Mouse (Mus musculus) stomach, embryonic 16.5 days (tissue): ENCODE results near the gene Hoxd11. TPM values are rescaled to one million over a fixed set of nuclear protein-coding genes. Genes with fewer than 3 reads are reported as not detected.

Source experiments
- ATAC-seq: fragments of 200-750 bp; cut with Nextera tagmentation; 2 replicates; pipeline ENCODE4 v1.8.0; 2017; ENCODE audit warnings: moderate number of reproducible peaks, moderate TSS enrichment; ENCODE audit not compliant: insufficient read depth, low FRiP score
- H3K27ac ChIP-seq: fragments of 300-500 bp; sonication (generic); 2 replicates; pipeline ENCODE4 v1.5.1; 2014; ENCODE audit warnings: low read length
- H3K27me3 ChIP-seq: fragments of 300-500 bp; sonication (generic); 2 replicates; pipeline ENCODE4 v1.6.1; 2014; ENCODE audit warnings: low read length, control low read depth, mixed read lengths; ENCODE audit not compliant: control insufficient read depth, insufficient read depth
- H3K36me3 ChIP-seq: fragments of 300-500 bp; sonication (generic); 2 replicates; pipeline ENCODE4 v1.6.1; 2014; ENCODE audit warnings: low read length; ENCODE audit not compliant: control insufficient read depth, insufficient read depth
- H3K4me1 ChIP-seq: fragments of 300-500 bp; sonication (generic); 2 replicates; pipeline ENCODE4 v1.6.1; 2014; ENCODE audit warnings: low read length, control low read depth, mixed read lengths; ENCODE audit not compliant: control insufficient read depth, insufficient read depth
- H3K4me2 ChIP-seq: fragments of 300-500 bp; sonication (generic); 2 replicates; pipeline ENCODE4 v1.6.1; 2014; ENCODE audit warnings: low read depth, low read length, mixed read lengths
- H3K4me3 ChIP-seq: fragments of 300-500 bp; sonication (generic); replicated peaks from 2 replicates; pipeline ENCODE4 v1.5.1; 2014; ENCODE audit warnings: mild to moderate bottlenecking, low read length
- H3K9ac ChIP-seq: fragments of 300-500 bp; sonication (generic); 2 replicates; pipeline ENCODE4 v1.6.1; 2014; ENCODE audit warnings: low read length
- H3K9me3 ChIP-seq: fragments of 300-500 bp; sonication (generic); replicated peaks from 2 replicates; pipeline ENCODE4 v1.6.1; 2016; ENCODE audit warnings: low read length, control low read depth; ENCODE audit not compliant: control insufficient read depth
- WGBS: fragments of 180-500 bp; shearing (Covaris S2); extraction: QIAGEN DNeasy Blood & Tissue Kit; methylation state at CpG from one replicate; pipeline ENCODE4 v1.1.7; 2014; 5-methylcytosine and 5-hydroxymethylcytosine counted together
- polyA plus RNA-seq: library from polyadenylated mRNA; unstranded; fragments of >200 nt; fragmentation: Nextera tagmentation; extraction: Ambion mirVana; gene quantifications from 2 replicates; pipeline ENCODE4 v1.2.1, GENCODE M21; 2015

Hoxd11 gene
- 0.17 TPM in 1 of 2 replicates, not detected in the other for polyA plus RNA-seq

DNA sequence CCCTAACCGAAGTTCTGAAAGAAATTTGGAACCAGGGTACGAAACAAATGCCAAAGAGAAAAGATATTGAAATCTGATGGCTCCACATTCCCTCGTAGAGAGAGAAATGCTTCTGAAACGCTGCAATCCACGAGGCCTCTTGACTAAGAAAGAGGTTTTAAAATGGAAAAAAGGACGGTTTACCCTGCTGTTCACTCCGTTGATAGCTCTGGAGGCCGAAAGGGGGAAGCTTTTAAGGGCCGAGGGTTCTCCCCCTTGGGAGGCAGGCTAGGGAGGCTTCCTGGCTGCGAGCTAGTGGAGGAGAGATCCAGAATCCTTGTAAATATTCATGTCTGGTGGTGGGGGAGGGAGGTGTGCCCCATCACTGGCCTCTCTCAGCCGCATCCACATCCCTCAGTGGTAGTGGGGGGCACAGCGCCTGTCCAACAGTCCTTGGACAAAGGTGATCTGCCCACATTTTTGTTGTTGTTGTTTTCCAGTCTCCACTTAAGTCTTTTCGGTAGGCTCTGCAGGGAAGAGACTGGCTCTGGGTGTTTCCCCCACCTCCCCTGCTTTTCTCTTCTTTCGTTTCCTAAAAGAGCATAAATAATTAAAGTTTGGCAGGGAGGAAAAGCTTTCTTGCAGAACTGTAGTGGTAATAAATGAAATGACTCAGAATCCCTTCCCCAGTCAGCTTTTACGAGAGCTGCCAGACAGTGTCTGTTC, at the start of gene Hoxd11:
TSS of gene Hoxd11 (plus strand) at position 667 of the 705 bp plus-strand sequence.
- no peak for ATAC-seq
- Histone ChIP-seq H3K4me3 (no peak within 1 kb of the TSS), H3K4me1 (peaks cover 10% of the 10 kb centered on the region), H3K9me3 (no peaks in the 10 kb centered on the region), H3K36me3 (no peaks in the 10 kb centered on the region), H3K27me3 (peaks cover 98% of the 10 kb centered on the region), H3K27ac (no peak within 1 kb of the TSS), H3K4me2 (no peak within 1 kb of the TSS), H3K9ac (no peak within 1 kb of the TSS)
- WGBS = 3% methylated on average over 15 of the region's 15 CpGs

DNA sequence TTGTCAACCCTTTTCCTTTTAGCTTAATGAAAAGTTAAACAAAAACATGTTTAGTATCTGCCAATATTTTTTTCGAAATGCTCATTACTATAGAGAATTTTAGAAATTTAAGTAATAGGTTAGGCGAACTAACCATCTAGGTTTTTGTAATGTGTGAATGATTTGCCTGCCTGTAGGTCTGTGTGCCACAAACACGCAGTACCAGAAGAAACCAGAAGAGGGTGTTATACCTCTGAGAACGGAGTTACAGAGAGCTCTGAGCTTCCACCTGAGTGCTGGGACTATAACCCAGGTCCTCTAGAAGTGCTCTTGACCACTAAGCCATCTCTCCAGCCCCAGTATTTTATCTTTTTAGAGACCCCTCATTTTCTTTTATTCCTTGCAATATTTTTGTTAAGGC, 43.9 kb upstream of the Hoxd11 start:
- no peaks in the 10 kb centered on the region for H3K9me3 ChIP-seq
- no peak overlapping the region for H3K4me2 ChIP-seq
- no peaks in the 10 kb centered on the region for H3K36me3 ChIP-seq
- H3K4me1 ChIP-seq = no peaks in the 10 kb centered on the region
- no peak overlapping the region for H3K9ac ChIP-seq
- H3K27me3 ChIP-seq = no peaks in the 10 kb centered on the region
- WGBS = 67% methylated on average over 4 of the region's 4 CpGs
- ATAC-seq = no peak
- H3K27ac ChIP-seq = no peak overlapping the region
- H3K4me3 ChIP-seq = no peak overlapping the region

DNA sequence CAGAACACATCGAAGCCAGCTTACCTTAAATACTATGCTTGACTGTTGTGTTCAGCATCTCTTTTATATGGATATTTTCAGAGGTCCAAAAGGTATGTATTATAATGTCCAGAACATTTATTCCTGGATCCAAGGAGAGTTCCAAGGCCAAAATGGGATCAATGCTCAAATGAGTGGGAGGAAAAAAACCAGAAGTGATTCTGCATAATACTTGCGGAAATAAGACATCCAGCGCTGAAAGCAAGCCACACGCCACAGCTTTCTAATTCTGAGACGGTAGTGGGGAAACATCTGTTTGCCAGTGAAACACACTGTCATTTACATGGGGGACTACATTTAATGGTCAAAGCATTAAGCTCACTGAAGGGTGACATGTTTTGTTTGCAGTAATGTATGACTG, 36.9 kb upstream of the Hoxd11 start:
- ATAC-seq = no peak
- H3K9me3 ChIP-seq = no peaks in the 10 kb centered on the region
- H3K4me1 ChIP-seq = no peaks in the 10 kb centered on the region
- H3K4me3 ChIP-seq = no peak overlapping the region
- 65% methylated on average over 5 of the region's 5 CpGs for WGBS
- H3K4me2 ChIP-seq = no peak overlapping the region
- H3K9ac ChIP-seq = no peak overlapping the region
- peaks cover 31% of the 10 kb centered on the region for H3K27me3 ChIP-seq
- no peaks in the 10 kb centered on the region for H3K36me3 ChIP-seq
- no peak overlapping the region for H3K27ac ChIP-seq

DNA sequence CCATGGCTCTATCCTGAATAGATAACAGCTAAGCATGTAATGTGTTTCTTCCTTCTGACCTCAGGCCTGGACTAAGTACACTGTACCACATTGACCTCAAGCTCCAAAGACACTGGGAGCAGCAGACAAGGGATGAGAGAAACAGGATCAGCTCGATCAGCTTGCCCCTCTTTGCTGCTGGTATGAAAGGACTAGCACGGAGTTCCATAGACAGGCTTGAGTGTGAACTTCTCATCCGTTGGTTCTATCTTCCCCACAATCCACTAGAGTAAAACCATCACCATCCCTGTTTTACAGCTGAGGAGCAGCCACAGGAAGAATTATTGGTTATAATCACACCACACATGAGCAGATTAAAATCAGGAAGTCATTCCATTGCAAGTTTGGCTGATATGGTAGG, 33.7 kb upstream of the Hoxd11 start:
- 77% methylated on average over 3 of the region's 3 CpGs for WGBS

DNA sequence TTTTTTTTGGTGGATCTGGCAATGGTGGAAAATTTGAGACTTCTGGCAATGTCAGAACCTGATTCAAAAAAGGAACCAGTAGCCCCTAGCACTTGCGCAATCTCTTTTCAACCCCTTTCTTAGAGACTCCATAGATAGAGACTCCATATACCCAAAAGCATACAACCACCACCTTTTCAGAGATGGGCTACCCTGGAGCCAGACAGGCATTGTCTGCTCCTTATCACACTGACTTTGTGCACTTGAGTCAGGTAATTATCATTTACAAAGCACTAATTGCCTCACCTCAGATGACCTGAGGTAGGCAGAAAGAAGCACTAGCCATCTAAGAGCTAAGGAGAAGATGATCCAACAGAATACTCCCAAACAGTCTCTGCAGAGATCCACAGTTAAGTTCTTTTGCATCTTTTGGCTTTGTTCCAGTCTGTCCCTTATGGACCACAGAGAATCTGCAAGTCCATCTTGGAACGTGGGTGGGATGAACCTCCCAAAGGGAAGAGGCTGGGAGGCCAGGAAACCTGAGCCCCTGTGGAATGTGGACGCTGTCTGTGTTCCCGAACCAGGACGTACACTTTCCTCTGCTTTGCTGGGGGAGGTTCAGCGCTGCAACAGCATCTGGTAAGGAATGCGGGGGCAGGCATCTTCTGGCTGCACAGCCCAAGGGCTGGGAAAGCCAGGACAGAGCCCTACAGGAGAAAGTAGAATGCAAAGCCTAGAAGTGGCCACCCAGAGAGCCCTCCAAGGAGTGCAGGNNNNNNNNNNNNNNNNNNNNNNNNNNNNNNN, 32.1 kb upstream of the Hoxd11 start:
- no peak overlapping the region for H3K27ac ChIP-seq
- ATAC-seq = no peak
- no peaks in the 10 kb centered on the region for H3K36me3 ChIP-seq
- H3K4me2 ChIP-seq = no peak overlapping the region
- no peaks in the 10 kb centered on the region for H3K9me3 ChIP-seq
- H3K27me3 ChIP-seq = peaks cover 77% of the 10 kb centered on the region
- WGBS = 19% methylated on average over 7 of the region's 7 CpGs
- no peak overlapping the region for H3K4me3 ChIP-seq
- no peak overlapping the region for H3K9ac ChIP-seq
- no peaks in the 10 kb centered on the region for H3K4me1 ChIP-seq

More for the DNA sequence above, 33.7 kb upstream of the Hoxd11 start:
- Histone ChIP-seq H3K9me3 (no peaks in the 10 kb centered on the region), H3K4me2 (no peak overlapping the region), H3K9ac (no peak overlapping the region), H3K36me3 (no peaks in the 10 kb centered on the region), H3K27me3 (peaks cover 62% of the 10 kb centered on the region), H3K4me1 (no peaks in the 10 kb centered on the region), H3K4me3 (no peak overlapping the region), H3K27ac (no peak overlapping the region)
- ATAC-seq = no peak

DNA sequence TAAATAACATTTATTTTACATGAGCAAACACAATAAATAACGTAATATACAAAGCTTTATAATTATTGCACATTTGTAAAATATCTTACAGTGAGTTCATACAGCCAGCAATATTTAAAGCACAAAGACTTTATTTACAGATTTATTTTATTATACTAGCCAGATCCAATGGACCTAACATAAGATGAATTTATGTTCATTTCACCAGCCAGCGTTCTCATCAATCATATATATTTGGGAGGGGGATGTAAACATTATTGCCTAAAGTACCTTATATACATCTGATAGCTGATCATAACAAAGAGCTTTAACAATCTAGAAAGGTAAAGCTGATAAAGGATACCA, 26.4 kb upstream of the Hoxd11 start:
- Histone ChIP-seq H3K4me2 (no peak overlapping the region), H3K4me3 (no peak overlapping the region), H3K9ac (no peak overlapping the region), H3K36me3 (no peaks in the 10 kb centered on the region), H3K27ac (no peak overlapping the region), H3K9me3 (no peaks in the 10 kb centered on the region), H3K27me3 (peaks cover 80% of the 10 kb centered on the region), H3K4me1 (peaks cover 12% of the 10 kb centered on the region)
- no peak for ATAC-seq
- 38% methylated on average over 2 of the region's 2 CpGs for WGBS

DNA sequence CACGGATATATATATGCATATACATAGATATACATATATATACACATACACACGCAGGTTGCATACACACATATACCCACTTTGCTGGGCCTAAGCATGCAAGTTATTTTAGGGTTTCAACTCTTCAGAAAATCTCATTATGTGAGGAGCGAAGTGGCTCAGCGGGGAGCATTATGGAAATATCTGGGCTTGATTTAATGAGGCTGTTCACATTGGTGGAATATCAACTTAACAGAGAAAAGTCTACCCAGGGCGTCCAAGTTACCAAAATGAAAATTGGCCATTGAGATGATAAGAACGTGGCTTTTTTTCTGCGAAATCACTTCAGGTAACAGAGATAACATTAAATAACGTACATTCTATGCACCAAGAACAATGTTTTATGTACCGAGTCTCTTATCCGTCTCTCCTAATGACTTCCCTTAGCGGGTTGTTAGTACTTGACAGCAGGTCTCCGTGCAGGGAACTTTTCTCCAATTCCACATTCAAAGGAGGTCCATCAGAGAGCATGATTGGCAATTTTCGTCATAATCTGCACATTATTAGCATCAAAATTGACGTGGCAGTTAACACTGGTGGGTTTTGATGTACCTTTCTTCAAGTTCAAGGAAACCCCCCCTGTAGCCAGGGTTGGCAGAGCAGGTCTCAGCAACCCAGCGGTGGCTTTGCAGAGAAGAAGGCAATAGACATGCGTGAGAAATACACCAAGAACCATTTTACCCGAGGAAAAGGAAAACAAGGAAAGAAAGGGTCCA, 25.4 kb upstream of the Hoxd11 start:
- H3K27ac ChIP-seq = no peak overlapping the region
- H3K4me3 ChIP-seq = no peak overlapping the region
- no peaks in the 10 kb centered on the region for H3K9me3 ChIP-seq
- H3K4me1 ChIP-seq = peaks cover 12% of the 10 kb centered on the region
- H3K9ac ChIP-seq = no peak overlapping the region
- H3K36me3 ChIP-seq = no peaks in the 10 kb centered on the region
- peaks cover 77% of the 10 kb centered on the region for H3K27me3 ChIP-seq
- WGBS = 14% methylated on average over 17 of the region's 17 CpGs
- H3K4me2 ChIP-seq = no peak overlapping the region
- no peak for ATAC-seq

DNA sequence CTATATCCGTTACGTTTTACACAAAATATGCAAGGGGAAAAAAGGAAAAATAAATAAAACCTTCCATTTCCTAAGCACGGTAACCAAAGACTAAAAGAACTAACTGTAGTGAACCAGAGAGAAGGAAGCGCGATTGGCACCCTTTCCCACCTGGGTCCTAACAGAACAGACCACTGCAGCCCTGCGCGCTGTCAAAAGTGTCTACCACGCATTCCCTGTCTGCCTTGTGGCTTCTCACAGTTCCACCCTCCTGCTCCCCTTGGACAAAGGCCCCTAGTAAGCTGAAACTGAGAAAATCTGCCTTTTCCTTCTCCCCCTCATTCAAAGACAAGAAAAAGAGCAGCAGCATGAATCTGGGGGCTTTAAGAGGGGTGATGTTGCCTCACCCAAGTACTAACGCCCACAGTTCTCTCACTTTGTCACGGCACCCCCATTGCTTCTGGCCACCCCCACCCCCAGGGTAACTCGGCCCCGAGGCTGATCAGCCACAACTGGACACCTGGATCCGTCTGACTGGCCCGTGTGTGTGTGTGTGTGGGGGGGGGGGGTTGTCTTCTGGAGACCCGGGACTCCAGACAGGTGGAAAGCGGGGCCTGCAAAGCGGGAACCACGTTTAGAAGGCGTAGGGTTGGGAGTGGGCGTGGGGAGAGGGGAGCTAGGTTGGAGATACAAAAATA, 24.5 kb upstream of the Hoxd11 start:
- Histone ChIP-seq H3K27me3 (peaks cover 75% of the 10 kb centered on the region), H3K36me3 (no peaks in the 10 kb centered on the region), H3K9ac (no peak overlapping the region), H3K4me1 (peaks cover 12% of the 10 kb centered on the region), H3K27ac (no peak overlapping the region), H3K9me3 (no peaks in the 10 kb centered on the region), H3K4me2 (no peak overlapping the region), H3K4me3 (no peak overlapping the region)
- WGBS = 5% methylated on average over 20 of the region's 20 CpGs
- ATAC-seq = 0 out of 2 replicates have a peak, but pooled peaks have one; percentile 10
